Mouse (Mus musculus): ENCODE data around the gene Tagln3. TPM values are rescaled to one million over a fixed set of nuclear protein-coding genes. Genes with fewer than 3 reads are reported as not detected.

Tagln3 gene
- not detected in 2 replicates for polyA plus RNA-seq (2012; ENCODE audit: insufficient read depth, insufficient read length, low replicate concordance, missing spikeins)

DNA sequence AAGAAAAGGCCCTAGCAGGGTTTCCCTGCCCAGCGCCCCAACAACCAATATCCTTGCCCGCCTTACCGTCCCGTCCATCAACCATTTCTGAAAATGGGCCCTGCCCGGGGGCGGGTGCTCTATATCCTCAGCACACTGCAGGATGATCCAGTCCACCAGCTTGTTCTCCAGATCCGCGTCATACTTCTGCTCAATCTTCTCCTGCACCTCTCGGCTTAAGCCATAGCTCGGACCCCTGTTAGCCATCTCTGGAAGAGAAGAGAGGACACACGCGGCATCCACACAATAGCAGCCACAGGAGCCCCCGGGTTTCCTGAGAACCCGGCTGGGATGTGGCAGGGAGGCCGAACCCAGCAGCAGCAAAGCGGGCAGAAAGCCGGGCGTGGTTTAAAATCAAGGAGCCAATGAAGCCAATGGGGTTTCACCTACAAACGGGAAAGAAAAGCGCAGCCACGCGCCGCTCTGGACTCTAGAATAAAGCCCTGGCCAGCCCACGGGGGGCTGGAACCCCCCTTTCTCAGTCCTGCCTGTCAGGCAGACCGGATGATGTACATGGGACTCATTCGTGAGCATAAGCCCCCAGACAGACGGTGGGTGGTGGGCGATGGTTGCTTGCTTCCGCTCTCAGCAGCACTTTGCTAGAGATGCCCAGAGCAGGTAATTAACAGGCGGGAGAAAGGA lies at the start of gene Tagln3:
Tagln3 (minus strand) TSS at position 548 of the 681 bp plus-strand sequence.
- Histone ChIP-seq H3K4me1 (ENCODE audit: control insufficient read depth, insufficient read depth, low read length) (peaks cover 10% of the 10 kb centered on the region), H3K4me3 (ENCODE audit: insufficient read depth, low read depth, low read length) (peak within 1 kb of the TSS; percentile 68), H3K27ac (ENCODE audit: insufficient read depth, low read depth, low read length) (peak within 1 kb of the TSS; percentile 75)
- WGBS: under 1% methylated on average over 30 of the region's 30 CpGs
- TF ChIP-seq POLR2A (IDR thresholded peaks at IDR 0.05; ENCODE audit: insufficient read depth, low read depth, low read length) (no peak), CTCF (IDR thresholded peaks at IDR 0.05; ENCODE audit: insufficient read depth, low read depth, low read length) (no peak)

DNA sequence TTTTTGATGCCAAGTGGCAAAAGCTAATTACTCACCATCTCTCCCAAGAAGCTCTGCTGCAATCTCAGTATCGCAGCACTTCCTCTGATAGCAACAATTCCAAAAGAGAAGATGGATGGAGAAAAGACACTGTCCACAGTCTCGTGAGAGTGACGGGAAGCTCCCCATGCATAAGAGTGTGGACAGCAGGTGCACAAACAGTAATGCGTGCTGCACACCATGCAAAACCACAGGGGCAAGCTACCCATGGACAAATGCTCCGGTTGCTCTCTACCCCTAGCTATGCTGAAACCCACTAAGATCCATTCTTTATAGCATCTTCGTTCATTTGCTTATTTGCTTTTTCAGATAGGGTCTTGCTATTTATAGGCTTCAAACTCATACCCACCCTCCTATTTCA lies 46.5 kb upstream of the Tagln3 start:
- 95% methylated on average over 6 of the region's 6 CpGs for WGBS
- Histone ChIP-seq H3K4me3 (ENCODE audit: insufficient read depth, low read depth, low read length) (no peak overlapping the region), H3K27ac (ENCODE audit: insufficient read depth, low read depth, low read length) (no peak overlapping the region), H3K4me1 (ENCODE audit: control insufficient read depth, insufficient read depth, low read length) (no peaks in the 10 kb centered on the region)
- no peak for TF ChIP-seq CTCF (IDR thresholded peaks at IDR 0.05; ENCODE audit: insufficient read depth, low read depth, low read length)
- TF ChIP-seq POLR2A (IDR thresholded peaks at IDR 0.05; ENCODE audit: insufficient read depth, low read depth, low read length): no peak

DNA sequence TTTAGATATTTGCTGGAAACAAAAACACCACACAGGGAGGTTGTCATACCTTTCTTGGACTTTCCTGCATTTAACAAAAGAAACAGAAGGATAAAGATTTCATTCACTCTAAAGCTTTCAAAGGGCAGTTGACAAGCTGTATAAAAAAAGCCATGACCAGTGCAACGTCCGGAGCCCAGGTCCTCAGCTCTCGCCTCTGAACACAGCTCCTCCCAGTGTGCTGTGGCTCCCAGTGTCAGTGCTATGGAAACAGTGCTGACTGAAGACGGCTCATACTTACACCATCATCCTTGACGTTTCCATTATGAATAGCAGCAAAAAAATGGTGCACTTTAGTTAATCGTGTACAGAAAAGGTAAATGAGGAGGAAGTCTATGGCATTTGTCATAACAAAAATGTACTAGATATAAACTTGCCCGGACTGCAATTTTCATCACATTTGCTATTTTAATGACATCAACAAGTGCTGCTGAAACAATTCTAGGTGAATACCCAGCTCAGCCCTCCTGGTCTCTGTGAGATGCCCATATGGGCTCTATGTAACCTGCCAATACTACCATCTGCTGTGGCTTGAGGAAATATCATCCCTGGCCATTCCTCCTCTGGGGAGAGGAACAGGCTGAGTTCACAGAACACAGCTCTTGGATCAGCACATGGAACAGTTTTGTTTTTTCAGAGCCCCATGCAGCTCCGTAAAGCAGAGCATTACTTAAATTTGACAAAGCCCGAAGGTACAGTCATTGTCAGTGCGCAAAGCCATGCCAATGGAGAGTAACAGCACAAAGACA lies 43.6 kb upstream of the Tagln3 start:
- WGBS: 45% methylated on average over 10 of the region's 10 CpGs
- no peak for TF ChIP-seq POLR2A (IDR thresholded peaks at IDR 0.05; ENCODE audit: insufficient read depth, low read depth, low read length)
- no peak overlapping the region for H3K4me3 ChIP-seq (ENCODE audit: insufficient read depth, low read depth, low read length)
- H3K27ac ChIP-seq (ENCODE audit: insufficient read depth, low read depth, low read length): no peak overlapping the region
- H3K4me1 ChIP-seq (ENCODE audit: control insufficient read depth, insufficient read depth, low read length): no peaks in the 10 kb centered on the region

DNA sequence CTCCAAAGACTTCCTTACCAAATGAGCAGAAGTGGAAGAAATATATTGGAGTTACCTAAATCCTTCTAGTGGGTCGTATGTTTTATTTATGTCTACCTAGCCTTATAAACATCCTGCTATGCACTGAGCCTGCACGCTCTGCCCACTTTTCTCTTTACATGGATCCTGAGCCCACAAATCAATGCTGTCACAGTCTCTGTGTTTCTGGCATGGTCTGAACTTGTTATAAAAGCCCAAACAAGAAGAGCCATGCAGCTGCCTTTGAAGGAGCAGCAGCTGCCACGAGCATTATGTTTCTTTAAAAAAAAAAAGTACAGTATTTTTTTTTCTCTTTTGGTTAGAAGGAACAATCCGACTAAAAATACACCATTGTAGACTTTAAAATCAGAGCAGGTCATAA lies 43.0 kb upstream of the Tagln3 start:
- H3K27ac ChIP-seq (ENCODE audit: insufficient read depth, low read depth, low read length): no peak overlapping the region
- no peak for TF ChIP-seq POLR2A (IDR thresholded peaks at IDR 0.05; ENCODE audit: insufficient read depth, low read depth, low read length)
- no peak for TF ChIP-seq CTCF (IDR thresholded peaks at IDR 0.05; ENCODE audit: insufficient read depth, low read depth, low read length)
- 46% methylated on average over 4 of the region's 4 CpGs for WGBS
- no peak overlapping the region for H3K4me3 ChIP-seq (ENCODE audit: insufficient read depth, low read depth, low read length)
- H3K4me1 ChIP-seq (ENCODE audit: control insufficient read depth, insufficient read depth, low read length): no peaks in the 10 kb centered on the region

DNA sequence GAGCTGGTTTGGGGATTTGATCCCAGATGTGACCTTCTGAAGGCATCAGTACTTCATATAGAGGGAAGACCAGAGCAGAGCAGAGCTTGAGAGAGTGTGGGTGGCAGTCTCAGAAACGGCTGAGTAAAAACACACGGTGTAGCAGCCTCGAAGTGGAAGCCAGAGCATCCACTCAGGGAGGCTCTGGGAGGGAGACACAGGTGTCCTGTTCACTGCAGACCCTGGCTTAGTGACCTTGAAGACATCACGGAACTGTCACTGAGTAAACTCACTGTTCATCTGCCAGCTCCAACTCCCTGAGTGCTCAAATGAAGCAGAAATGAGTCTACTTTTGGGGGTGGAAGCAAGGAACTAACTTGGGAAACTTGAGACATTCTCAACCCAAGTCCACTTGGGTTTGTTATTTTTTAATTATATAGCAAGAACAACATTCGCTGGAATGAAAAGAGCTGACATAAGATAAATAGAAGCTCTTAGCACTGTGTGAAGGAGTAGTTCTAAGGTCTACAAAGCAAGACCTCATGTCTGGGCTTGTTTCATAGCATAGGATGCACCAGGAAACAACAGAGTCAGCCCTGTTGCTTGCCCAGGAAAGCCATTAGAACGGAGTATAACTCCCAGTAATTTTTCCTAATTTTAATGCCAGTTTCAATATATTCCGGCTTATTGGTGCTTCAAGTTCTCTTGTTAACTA lies 41.5 kb upstream of the Tagln3 start:
- H3K4me1 ChIP-seq (ENCODE audit: control insufficient read depth, insufficient read depth, low read length): no peaks in the 10 kb centered on the region
- no peak overlapping the region for H3K4me3 ChIP-seq (ENCODE audit: insufficient read depth, low read depth, low read length)
- WGBS: 83% methylated on average over 7 of the region's 7 CpGs

DNA sequence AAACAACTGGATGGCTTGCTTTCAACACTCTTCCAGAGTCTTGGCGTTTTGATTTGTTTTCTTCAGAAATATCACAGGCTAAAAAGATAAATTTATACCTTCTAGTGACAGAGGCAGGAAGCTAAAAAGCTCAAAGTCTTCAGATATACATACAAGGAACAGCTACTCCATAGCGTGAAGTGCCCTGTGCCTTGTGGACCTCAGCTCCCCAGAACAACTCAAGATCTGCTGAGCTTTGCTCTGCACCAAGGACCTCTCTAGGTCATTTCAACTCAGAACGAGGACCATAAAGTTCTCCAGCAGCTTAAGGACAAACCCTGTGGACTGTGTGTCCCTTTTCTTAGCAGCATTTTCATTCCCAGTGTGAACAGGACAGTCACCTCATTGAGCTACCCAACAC lies 40.7 kb upstream of the Tagln3 start:
- TF ChIP-seq POLR2A (IDR thresholded peaks at IDR 0.05; ENCODE audit: insufficient read depth, low read depth, low read length) (no peak), CTCF (IDR thresholded peaks at IDR 0.05; ENCODE audit: insufficient read depth, low read depth, low read length) (no peak)
- 94% methylated on average over 3 of the region's 3 CpGs for WGBS
- Histone ChIP-seq H3K4me1 (ENCODE audit: control insufficient read depth, insufficient read depth, low read length) (no peaks in the 10 kb centered on the region), H3K4me3 (ENCODE audit: insufficient read depth, low read depth, low read length) (no peak overlapping the region), H3K27ac (ENCODE audit: insufficient read depth, low read depth, low read length) (no peak overlapping the region)

More for the DNA sequence above, 41.5 kb upstream of the Tagln3 start:
- TF ChIP-seq POLR2A (IDR thresholded peaks at IDR 0.05; ENCODE audit: insufficient read depth, low read depth, low read length) (no peak), CTCF (IDR thresholded peaks at IDR 0.05; ENCODE audit: insufficient read depth, low read depth, low read length) (no peak)
- H3K27ac ChIP-seq (ENCODE audit: insufficient read depth, low read depth, low read length): no peak overlapping the region

DNA sequence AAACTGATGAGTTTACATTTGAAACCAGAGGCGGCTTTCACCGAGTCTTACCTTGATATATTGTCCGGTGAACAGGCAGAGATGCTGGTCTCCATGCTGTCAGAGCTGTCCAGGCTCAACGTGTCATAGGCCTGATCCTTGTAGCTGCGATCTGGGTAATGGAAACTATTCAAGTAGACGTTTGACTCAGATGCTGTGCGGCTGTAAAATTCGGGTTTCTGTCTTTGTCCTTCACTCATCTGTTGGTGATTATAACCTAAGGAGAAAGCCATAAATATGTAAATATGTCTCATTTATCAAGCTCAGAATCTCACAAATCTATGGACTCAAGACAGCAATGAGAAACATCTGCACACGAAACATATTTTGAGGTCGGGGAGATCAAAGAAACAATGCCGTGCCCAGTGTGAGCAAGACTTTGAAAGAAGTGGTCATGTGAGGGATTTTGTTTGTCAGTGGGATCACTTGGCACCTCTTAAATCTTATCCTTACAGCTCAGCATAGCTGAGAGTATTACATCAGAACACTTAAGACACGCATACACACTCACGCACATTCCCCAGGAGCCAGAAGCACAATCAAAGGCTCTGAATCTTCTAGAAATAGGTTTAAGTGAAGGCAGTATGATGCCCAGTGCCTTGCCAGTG lies 38.6 kb upstream of the Tagln3 start:
- H3K27ac ChIP-seq (ENCODE audit: insufficient read depth, low read depth, low read length): no peak overlapping the region
- no peak overlapping the region for H3K4me3 ChIP-seq (ENCODE audit: insufficient read depth, low read depth, low read length)
- WGBS: 89% methylated on average over 13 of the region's 13 CpGs
- TF ChIP-seq CTCF (IDR thresholded peaks at IDR 0.05; ENCODE audit: insufficient read depth, low read depth, low read length): no peak
- TF ChIP-seq POLR2A (IDR thresholded peaks at IDR 0.05; ENCODE audit: insufficient read depth, low read depth, low read length): no peak
- no peaks in the 10 kb centered on the region for H3K4me1 ChIP-seq (ENCODE audit: control insufficient read depth, insufficient read depth, low read length)

DNA sequence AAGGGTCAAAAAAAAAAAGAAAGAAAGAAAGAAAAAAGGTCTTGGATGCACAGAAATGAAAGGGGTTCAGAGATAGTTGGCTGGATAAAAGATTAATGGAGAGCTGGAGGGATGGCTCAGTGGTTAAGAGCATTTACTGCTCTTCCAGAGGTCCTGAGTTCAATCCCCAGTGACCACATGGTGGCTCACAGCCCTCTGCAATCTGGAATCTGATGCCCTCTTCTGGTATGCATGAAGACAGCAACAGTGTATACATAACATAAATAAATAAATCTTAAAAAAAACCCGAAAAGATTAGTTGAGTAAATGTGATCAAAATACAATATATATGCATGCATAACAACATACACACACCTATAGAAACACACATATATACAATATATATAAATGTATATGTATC lies 37.0 kb upstream of the Tagln3 start:
- 89% methylated on average over 1 of the region's 1 CpGs for WGBS
- Histone ChIP-seq H3K4me1 (ENCODE audit: control insufficient read depth, insufficient read depth, low read length) (no peaks in the 10 kb centered on the region), H3K27ac (ENCODE audit: insufficient read depth, low read depth, low read length) (no peak overlapping the region), H3K4me3 (ENCODE audit: insufficient read depth, low read depth, low read length) (no peak overlapping the region)
- TF ChIP-seq POLR2A (IDR thresholded peaks at IDR 0.05; ENCODE audit: insufficient read depth, low read depth, low read length): no peak
- no peak for TF ChIP-seq CTCF (IDR thresholded peaks at IDR 0.05; ENCODE audit: insufficient read depth, low read depth, low read length)
